Comparison of ENCODE assay signal across 31 mouse cellular contexts in genomic region chr7:30028572-30028971, GRCm38 (mm10).
"Had no signal": no experiment of that assay in that cellular context is flagged by ENCODE, and none has a peak within 500 bp of the region (broad histone marks: within the 10 kb centered on the region; RNA-seq: fewer than 3 reads in every experiment).

No protein-coding gene starts in this region.

- H3K4me3 ChIP-seq: limb, embryonic 10.5 days; limb, embryonic 12.5 days; limb, embryonic 13.5 days; limb, embryonic 15.5 days; liver, embryonic 12.5 days; liver, embryonic 13.5 days; liver, embryonic 15.5 days; lung, embryonic 15.5 days; megakaryocyte, embryonic 14.5 days; midbrain, embryonic 10.5 days; midbrain, embryonic 12.5 days; midbrain, embryonic 13.5 days; midbrain, embryonic 15.5 days; neural tube, embryonic 12.5 days had no signal

- DNase-seq: left cerebral cortex, postnatal 4 days; liver; liver, embryonic 13.5 days; liver, postnatal 0 days; lung, adult 18-20 months; lung, adult 2 months; lung, embryonic 14.5 days; lung, postnatal 10 days; lung, postnatal 14 days; lung, postnatal 36 days; lung, postnatal 4 days; midbrain, embryonic 14.5 days had no signal

- H3K4me2 ChIP-seq: limb, embryonic 12.5 days; limb, embryonic 13.5 days; limb, embryonic 15.5 days; liver, embryonic 11.5 days; liver, embryonic 12.5 days; liver, embryonic 13.5 days; liver, embryonic 15.5 days; lung, embryonic 14.5 days; lung, embryonic 15.5 days; midbrain, embryonic 11.5 days; midbrain, embryonic 12.5 days; midbrain, embryonic 13.5 days; midbrain, embryonic 15.5 days; neural tube, embryonic 12.5 days had no signal

- H3K4me1 ChIP-seq: limb, embryonic 15.5 days; liver, embryonic 12.5 days; liver, embryonic 13.5 days; lung, embryonic 15.5 days; midbrain, embryonic 12.5 days; midbrain, embryonic 13.5 days; midbrain, embryonic 15.5 days; neural tube, embryonic 12.5 days had no signal

- H3K27ac ChIP-seq: limb, embryonic 10.5 days; limb, embryonic 13.5 days; limb, embryonic 15.5 days; liver, embryonic 12.5 days; liver, embryonic 13.5 days; liver, embryonic 14.5 days; liver, embryonic 15.5 days; lung, embryonic 15.5 days; macrophage; midbrain, embryonic 10.5 days; midbrain, embryonic 12.5 days; midbrain, embryonic 13.5 days; midbrain, embryonic 15.5 days; neural tube, embryonic 12.5 days had no signal

- H3K27me3 ChIP-seq: limb, embryonic 12.5 days; limb, embryonic 13.5 days; limb, embryonic 15.5 days; liver, embryonic 12.5 days; liver, embryonic 13.5 days; liver, embryonic 15.5 days; lung, embryonic 15.5 days; megakaryocyte, embryonic 14.5 days; midbrain, embryonic 12.5 days; midbrain, embryonic 13.5 days; midbrain, embryonic 15.5 days; neural tube, embryonic 12.5 days had no signal

- ATAC-seq: liver, embryonic 12.5 days; liver, postnatal 0 days; lung, postnatal 0 days; midbrain, embryonic 13.5 days; midbrain, embryonic 15.5 days; midbrain, embryonic 16.5 days had no signal

- H3K9me3 ChIP-seq: limb, embryonic 10.5 days; limb, embryonic 12.5 days; limb, embryonic 13.5 days; limb, embryonic 15.5 days; liver, embryonic 12.5 days; liver, embryonic 13.5 days; liver, embryonic 15.5 days; lung, embryonic 15.5 days; midbrain, embryonic 10.5 days; midbrain, embryonic 12.5 days; midbrain, embryonic 13.5 days; midbrain, embryonic 15.5 days; neural tube, embryonic 12.5 days had no signal

- H3K9ac ChIP-seq: limb, embryonic 12.5 days; limb, embryonic 13.5 days; limb, embryonic 15.5 days; liver, embryonic 12.5 days; liver, embryonic 13.5 days; liver, embryonic 14.5 days; liver, embryonic 15.5 days; liver, postnatal 0 days; lung, embryonic 14.5 days; lung, embryonic 15.5 days; midbrain, embryonic 12.5 days; midbrain, embryonic 13.5 days; midbrain, embryonic 15.5 days; neural tube, embryonic 12.5 days had no signal
